Mouse (Mus musculus) limb, embryonic 12.5 days (tissue): ENCODE measurements around the gene Nfix. TPM values are rescaled to one million over a fixed set of nuclear protein-coding genes. Genes with fewer than 3 reads are reported as not detected.

ENCODE experiments used
- ATAC-seq: fragments of 200-750 bp; cut with Nextera tagmentation; 2 replicates; pipeline ENCODE4 v1.8.0; 2017; ENCODE audit warnings: low read depth, moderate TSS enrichment; ENCODE audit not compliant: insufficient number of reproducible peaks, insufficient read depth, low FRiP score, low TSS enrichment
- H3K27ac ChIP-seq: fragments of 300-500 bp; sonication (generic); 2 replicates; pipeline ENCODE4 v1.5.1; 2016; ENCODE audit warnings: mild to moderate bottlenecking, moderate library complexity
- H3K27me3 ChIP-seq: fragments of 300-500 bp; sonication (generic); 2 replicates; pipeline ENCODE4 v1.6.1; 2016; ENCODE audit warnings: mild to moderate bottlenecking, moderate library complexity
- H3K36me3 ChIP-seq: fragments of 300-500 bp; sonication (generic); 2 replicates; pipeline ENCODE4 v1.6.1; 2016; ENCODE audit warnings: mild to moderate bottlenecking, moderate library complexity
- H3K4me1 ChIP-seq: fragments of 300-500 bp; sonication (generic); replicated peaks from 2 replicates; pipeline ENCODE4 v1.6.1; 2016
- H3K4me2 ChIP-seq: fragments of 300-500 bp; sonication (generic); 2 replicates; pipeline ENCODE4 v1.6.1; 2016; ENCODE audit warnings: mild to moderate bottlenecking, moderate library complexity
- H3K4me3 ChIP-seq: fragments of 300-500 bp; sonication (generic); replicated peaks from 2 replicates; pipeline ENCODE4 v1.5.1; 2016; ENCODE audit warnings: mild to moderate bottlenecking
- H3K9ac ChIP-seq: fragments of 300-500 bp; sonication (generic); replicated peaks from 2 replicates; pipeline ENCODE4 v1.6.1; 2016; ENCODE audit warnings: mild to moderate bottlenecking, moderate library complexity
- H3K9me3 ChIP-seq: fragments of 300-500 bp; sonication (generic); 2 replicates; pipeline ENCODE4 v1.6.1; 2016; ENCODE audit warnings: mild to moderate bottlenecking, moderate library complexity
- WGBS: fragments of 180-500 bp; shearing (Covaris S2); methylation state at CpG from one replicate; pipeline ENCODE4 v1.1.7; 2016; 5-methylcytosine and 5-hydroxymethylcytosine counted together
- polyA plus RNA-seq: library from polyadenylated mRNA; unstranded; fragments of >200 nt; fragmentation: Nextera tagmentation; extraction: Ambion mirVana; gene quantifications from 2 replicates; pipeline ENCODE4 v1.2.1, GENCODE M21; 2016

Nfix gene
- polyA plus RNA-seq, 1 experiment from 2014 or later = 14.5 TPM

DNA sequence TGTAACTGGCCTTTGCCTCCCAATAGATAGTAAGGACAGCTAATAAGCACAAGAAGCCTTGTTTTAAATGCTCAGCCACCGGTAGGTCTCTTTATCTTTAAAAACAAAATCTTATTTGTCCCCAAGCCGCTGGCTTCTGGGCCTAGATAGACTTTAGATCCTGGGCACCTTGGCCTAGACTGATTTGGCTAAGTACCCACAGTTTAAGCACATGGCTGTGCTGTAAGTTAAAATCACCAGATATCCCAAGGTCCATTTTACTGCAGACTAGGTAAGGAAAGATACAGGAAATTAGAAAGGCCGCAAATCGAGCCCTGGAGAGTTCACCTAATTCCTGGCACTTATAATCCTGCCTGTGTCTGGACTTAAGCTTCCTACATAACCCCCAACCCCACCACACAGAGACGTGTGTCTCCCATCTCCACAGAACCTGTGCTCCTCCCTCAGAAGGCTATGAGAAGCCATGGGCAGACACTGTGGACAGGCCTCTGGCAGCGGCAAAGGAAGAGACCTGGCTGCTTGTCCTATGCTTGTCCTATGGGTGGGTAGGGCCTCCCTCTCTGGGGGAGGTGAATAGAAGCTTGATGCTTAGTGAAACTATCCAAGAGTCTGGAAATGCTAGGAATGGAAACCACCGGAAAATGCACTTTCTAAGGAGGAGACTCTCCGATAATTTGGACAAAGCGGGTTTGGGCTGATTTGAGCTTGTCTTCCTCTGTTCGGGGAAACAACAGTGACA, 22.1 kb downstream of the Nfix start:
- H3K9me3 ChIP-seq = no peaks in the 10 kb centered on the region
- H3K36me3 ChIP-seq = peaks cover 3% of the 10 kb centered on the region; the same call in 1 of the 2 replicates
- H3K4me1 ChIP-seq = peaks cover 78% of the 10 kb centered on the region
- H3K27me3 ChIP-seq = peaks cover 93% of the 10 kb centered on the region
- H3K27ac ChIP-seq = no peak overlapping the region
- 23% methylated on average over 10 of the region's 10 CpGs for WGBS
- H3K9ac ChIP-seq = no peak overlapping the region
- no peak overlapping the region for H3K4me3 ChIP-seq
- no peak overlapping the region for H3K4me2 ChIP-seq
- no peak for ATAC-seq

GRCm38 (mm10) chr8:84776569-84776968, 23.6 kb downstream of the Nfix start:
- Histone ChIP-seq H3K9me3 (no peaks in the 10 kb centered on the region), H3K27me3 (peaks cover 92% of the 10 kb centered on the region), H3K36me3 (peaks cover 8% of the 10 kb centered on the region), H3K4me1 (peaks cover 79% of the 10 kb centered on the region), H3K9ac (no peak overlapping the region), H3K27ac (no peak overlapping the region), H3K4me3 (no peak overlapping the region), H3K4me2 (no peak overlapping the region)
- WGBS = 0% methylated on average over 1 of the region's 1 CpGs
- ATAC-seq = no peak

- Histone ChIP-seq H3K4me2 (peak overlapping the region; percentile 65), H3K36me3 (peaks cover 10% of the 10 kb centered on the region; the same call in 1 of the 2 replicates), H3K27me3 (peaks cover 93% of the 10 kb centered on the region), H3K4me3 (peak overlapping the region; percentile 6; the same call in 1 of the 2 replicates), H3K9ac (peak overlapping the region; percentile 4), H3K9me3 (no peaks in the 10 kb centered on the region), H3K4me1 (peaks cover 79% of the 10 kb centered on the region), H3K27ac (0 out of 2 replicates have a peak overlapping the region, but pooled peaks have one; percentile 64)
- WGBS = 6% methylated on average over 7 of the region's 7 CpGs
- ATAC-seq = no peak
Measured at GRCm38 (mm10) chr8:84775621-84776113, 24.5 kb downstream of the Nfix start.

DNA sequence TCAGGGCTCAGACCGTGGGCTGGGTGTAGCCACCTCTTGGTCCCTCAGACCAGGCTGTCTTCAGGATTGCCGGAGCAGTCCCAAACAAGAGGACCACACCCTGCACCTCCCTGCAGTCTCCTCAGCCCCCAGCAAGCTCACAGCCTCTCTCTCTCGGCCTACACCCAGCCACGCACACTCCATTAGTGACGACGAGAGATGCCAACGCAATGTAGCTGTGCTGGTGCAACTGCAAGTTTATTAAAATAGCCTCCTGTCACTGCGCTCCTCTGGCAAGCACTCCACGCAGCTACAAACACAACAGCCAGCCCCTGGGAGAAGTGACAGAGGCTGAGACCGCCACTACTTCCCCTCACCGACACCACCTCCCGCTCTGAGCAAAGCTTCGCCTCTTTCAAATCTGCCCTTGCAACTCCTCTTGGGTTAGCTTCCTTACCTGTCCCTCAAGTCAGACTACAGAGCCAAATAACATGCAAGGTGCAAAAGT, 25.0 kb downstream of the Nfix start:
- peak overlapping the region; percentile 6; the same call in 1 of the 2 replicates for H3K4me3 ChIP-seq
- peak overlapping the region; percentile 65 for H3K4me2 ChIP-seq
- peaks cover 93% of the 10 kb centered on the region for H3K27me3 ChIP-seq
- peaks cover 79% of the 10 kb centered on the region for H3K4me1 ChIP-seq
- peaks cover 11% of the 10 kb centered on the region for H3K36me3 ChIP-seq
- H3K27ac ChIP-seq = 0 out of 2 replicates have a peak overlapping the region, but pooled peaks have one; percentile 64
- no peak for ATAC-seq
- 5% methylated on average over 13 of the region's 13 CpGs for WGBS
- peak overlapping the region; percentile 4 for H3K9ac ChIP-seq
- no peaks in the 10 kb centered on the region for H3K9me3 ChIP-seq

DNA sequence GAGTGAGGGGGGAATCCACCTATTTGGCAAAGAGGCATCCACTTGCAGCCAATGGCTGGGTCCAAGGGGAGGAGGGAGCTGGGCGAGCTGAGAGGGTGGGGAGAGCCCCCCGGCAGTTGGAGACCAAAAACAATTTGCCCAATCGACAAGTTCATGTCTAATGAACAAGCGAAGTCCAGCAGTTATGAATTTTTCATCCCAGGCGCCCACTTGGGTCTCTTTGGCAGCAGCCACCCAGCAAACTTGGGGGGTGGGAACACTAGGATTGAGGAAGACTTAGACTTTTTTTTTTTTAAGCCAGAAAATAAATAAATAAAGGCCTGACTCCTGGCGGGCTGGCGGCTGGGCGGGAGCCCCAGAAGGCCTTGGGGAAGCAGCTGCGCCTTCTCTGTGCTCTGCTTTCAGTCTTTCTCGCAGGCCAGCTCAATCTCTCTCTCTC, 25.7 kb downstream of the Nfix start:
- H3K27ac ChIP-seq = peak overlapping the region; percentile 64
- H3K36me3 ChIP-seq = peaks cover 17% of the 10 kb centered on the region
- WGBS = 2% methylated on average over 10 of the region's 10 CpGs
- peaks cover 93% of the 10 kb centered on the region for H3K27me3 ChIP-seq
- H3K4me2 ChIP-seq = peak overlapping the region; percentile 65
- no peaks in the 10 kb centered on the region for H3K9me3 ChIP-seq
- peak overlapping the region; percentile 4 for H3K9ac ChIP-seq
- H3K4me3 ChIP-seq = peak overlapping the region; percentile 34
- ATAC-seq = 0 out of 2 replicates have a peak, but pooled peaks have one; percentile 7
- H3K4me1 ChIP-seq = peaks cover 77% of the 10 kb centered on the region

DNA sequence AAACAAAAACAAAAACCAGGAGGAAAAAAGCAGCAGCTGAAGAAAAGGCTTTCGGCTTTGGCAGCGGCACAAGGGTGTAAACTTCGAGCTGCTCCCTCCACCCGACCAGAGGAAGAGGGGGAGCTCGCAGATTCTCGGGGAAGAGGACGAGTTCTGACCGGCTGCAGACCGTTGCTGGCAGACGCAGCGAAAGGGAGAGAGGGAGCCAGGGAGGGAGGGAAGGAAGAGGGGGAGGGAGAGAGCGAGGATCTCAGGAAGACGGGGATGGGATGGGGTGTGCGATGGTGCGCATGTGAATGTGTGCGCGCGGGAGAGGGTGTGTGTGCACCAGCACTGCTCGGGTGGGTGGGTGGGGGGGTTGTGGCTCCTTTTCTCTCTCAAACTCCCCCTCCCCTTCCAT, 26.3 kb downstream of the Nfix start:
- peak overlapping the region; percentile 65 for H3K4me2 ChIP-seq
- H3K9ac ChIP-seq = peak overlapping the region; percentile 53
- peaks cover 93% of the 10 kb centered on the region for H3K27me3 ChIP-seq
- peaks cover 24% of the 10 kb centered on the region for H3K36me3 ChIP-seq
- peak overlapping the region; percentile 69 for H3K27ac ChIP-seq
- peak overlapping the region; percentile 34 for H3K4me3 ChIP-seq
- WGBS = 1% methylated on average over 19 of the region's 19 CpGs
- 0 out of 2 replicates have a peak, but pooled peaks have one; percentile 42 for ATAC-seq
- H3K9me3 ChIP-seq = no peaks in the 10 kb centered on the region
- H3K4me1 ChIP-seq = peaks cover 71% of the 10 kb centered on the region

DNA sequence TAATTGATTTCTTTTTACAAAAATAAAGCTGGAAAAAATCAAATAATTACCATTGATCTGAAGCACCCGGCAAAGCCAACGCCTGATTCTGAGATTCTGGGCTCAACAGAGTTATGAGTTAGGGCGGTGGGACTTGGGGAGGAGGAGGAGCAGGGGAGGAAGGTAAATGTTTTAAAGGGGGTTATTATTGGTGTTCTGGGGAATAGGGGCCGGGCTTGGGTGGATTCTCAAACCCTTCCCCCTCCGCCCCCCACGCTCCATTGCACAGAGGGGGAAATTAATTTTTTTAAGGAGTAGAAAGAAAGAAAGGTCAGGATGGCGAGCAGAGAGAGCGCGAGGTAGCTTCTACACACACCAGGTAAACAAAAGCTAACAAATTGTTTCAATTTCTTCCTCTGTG, 26.8 kb downstream of the Nfix start:
- Histone ChIP-seq H3K27ac (peak overlapping the region; percentile 69), H3K4me1 (peaks cover 66% of the 10 kb centered on the region)
- no peak; the same call in 1 of the 2 replicates for ATAC-seq

DNA sequence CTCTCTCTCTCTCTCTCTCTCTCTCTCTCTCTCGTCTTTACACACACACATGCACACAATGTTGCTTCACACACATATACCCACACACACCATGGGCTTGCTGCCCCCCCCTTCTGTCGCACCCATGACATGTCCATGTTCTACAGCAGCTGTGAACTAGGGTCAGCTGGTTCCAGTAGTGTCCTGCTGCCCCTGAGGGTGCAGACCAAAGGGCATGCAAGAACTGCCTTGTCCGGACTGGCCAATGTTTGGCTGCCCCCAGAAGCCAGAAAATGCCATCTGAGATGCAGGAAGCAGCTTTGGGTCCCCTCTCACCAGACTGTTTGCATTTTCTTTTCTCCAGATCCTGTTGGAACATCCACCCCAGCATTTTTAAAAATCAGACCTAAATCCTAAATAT, 27.5 kb downstream of the Nfix start:
- peak overlapping the region; percentile 34; the same call in 1 of the 2 replicates for H3K9ac ChIP-seq
- ATAC-seq = no peak
- no peaks in the 10 kb centered on the region for H3K9me3 ChIP-seq
- H3K4me3 ChIP-seq = peak overlapping the region; percentile 34
- peaks cover 36% of the 10 kb centered on the region for H3K36me3 ChIP-seq
- H3K27me3 ChIP-seq = peaks cover 92% of the 10 kb centered on the region
- no peak overlapping the region for H3K27ac ChIP-seq
- WGBS = 1% methylated on average over 3 of the region's 3 CpGs
- H3K4me1 ChIP-seq = peaks cover 60% of the 10 kb centered on the region
- peak overlapping the region; percentile 65 for H3K4me2 ChIP-seq

More for the DNA sequence above, 26.8 kb downstream of the Nfix start:
- Histone ChIP-seq H3K9ac (peak overlapping the region; percentile 53), H3K4me3 (peak overlapping the region; percentile 34), H3K9me3 (no peaks in the 10 kb centered on the region), H3K27me3 (peaks cover 93% of the 10 kb centered on the region), H3K36me3 (peaks cover 29% of the 10 kb centered on the region), H3K4me2 (peak overlapping the region; percentile 65)
- WGBS = 1% methylated on average over 9 of the region's 9 CpGs

DNA sequence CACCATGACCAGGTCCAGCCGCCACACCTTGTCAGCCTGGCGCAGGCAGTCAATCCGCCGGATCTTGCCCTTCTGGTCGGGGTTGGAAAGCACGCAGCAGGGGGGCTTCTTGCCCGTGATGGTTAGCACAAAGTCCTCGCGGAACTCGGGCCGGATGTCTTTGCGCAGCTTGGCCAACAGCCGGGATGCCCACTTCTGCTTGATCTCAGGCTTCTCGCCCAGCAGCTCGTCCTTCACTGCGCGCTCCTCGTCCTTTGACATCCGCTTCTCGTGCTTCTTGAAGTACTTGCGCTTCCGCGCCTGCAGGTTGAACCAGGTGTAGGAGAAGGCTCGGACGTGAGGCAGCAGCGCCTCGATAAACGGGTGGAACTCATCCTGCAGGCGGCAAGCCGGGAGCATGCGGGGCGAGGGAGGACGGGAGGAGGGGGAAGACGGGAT, 28.2 kb downstream of the Nfix start:
- peak overlapping the region; percentile 34; the same call in 1 of the 2 replicates for H3K9ac ChIP-seq
- no peak for ATAC-seq
- peak overlapping the region; percentile 65 for H3K4me2 ChIP-seq
- peak overlapping the region; percentile 34 for H3K4me3 ChIP-seq
- no peak overlapping the region for H3K27ac ChIP-seq
- H3K9me3 ChIP-seq = no peaks in the 10 kb centered on the region
- peaks cover 60% of the 10 kb centered on the region for H3K4me1 ChIP-seq
- WGBS = 3% methylated on average over 34 of the region's 34 CpGs
- peaks cover 92% of the 10 kb centered on the region for H3K27me3 ChIP-seq
- peaks cover 42% of the 10 kb centered on the region for H3K36me3 ChIP-seq

- 0 out of 2 replicates have a peak overlapping the region, but pooled peaks have one; percentile 34 for H3K4me3 ChIP-seq
- no peak for ATAC-seq
Measured at GRCm38 (mm10) chr8:84771000-84771687, 29.0 kb downstream of the Nfix start.

More at GRCm38 (mm10) chr8:84771000-84771687, 29.0 kb downstream of the Nfix start:
- no peaks in the 10 kb centered on the region for H3K9me3 ChIP-seq
- H3K4me1 ChIP-seq = peaks cover 68% of the 10 kb centered on the region
- H3K27ac ChIP-seq = peak overlapping the region; percentile 62
- H3K9ac ChIP-seq = no peak overlapping the region
- peaks cover 50% of the 10 kb centered on the region for H3K36me3 ChIP-seq
- peaks cover 92% of the 10 kb centered on the region for H3K27me3 ChIP-seq
- 21% methylated on average over 5 of the region's 5 CpGs for WGBS
- H3K4me2 ChIP-seq = peak overlapping the region; percentile 65
